ENCODE assay signal across 14 mouse cellular contexts in the genomic region with DNA sequence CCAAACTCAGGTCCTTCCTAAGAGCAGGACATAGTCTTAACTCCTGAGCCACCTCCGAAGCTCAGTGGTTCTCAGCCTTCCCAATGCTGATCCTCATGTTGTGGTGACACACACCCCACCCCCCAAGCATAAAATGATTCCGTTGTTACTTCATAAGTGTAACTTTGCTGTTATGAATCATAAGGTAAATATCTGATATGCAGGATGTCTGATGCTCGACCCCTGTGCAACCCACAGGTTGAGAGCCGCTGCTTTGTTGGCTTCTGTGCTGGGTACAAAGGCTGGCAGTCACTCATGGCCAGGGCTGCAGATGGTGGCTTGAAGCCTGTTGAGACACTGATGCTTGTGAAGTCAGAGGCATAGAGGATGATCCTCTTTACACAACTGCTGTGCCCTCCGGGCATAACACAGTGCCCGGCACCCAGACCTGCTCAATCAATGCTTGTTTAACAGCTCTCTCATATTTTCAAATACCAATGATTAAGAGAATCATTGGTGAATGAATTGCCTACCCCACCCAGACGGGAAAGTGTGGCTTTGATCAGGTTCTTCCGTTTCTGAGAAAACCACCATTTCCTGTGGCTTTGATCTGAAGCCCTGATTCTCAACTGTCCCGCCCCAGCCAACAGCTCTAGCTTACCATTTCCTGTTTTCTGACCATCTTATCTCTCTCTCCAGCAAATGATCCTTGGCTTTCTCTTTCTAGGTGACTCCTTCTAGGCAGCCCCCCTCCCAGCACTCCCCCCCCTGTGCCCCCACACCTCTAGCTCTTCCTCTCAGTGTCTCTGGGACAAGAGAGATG. TPM values are rescaled to one million over a fixed set of nuclear protein-coding genes. Genes with fewer than 3 reads are reported as not detected.
DNase-seq lines count a peak whose midpoint lies in the region; ATAC-seq lines count a peak whose summit lies in the region.
"Had no signal": no experiment of that assay in that cellular context is flagged by ENCODE, and none has a peak within 500 bp of the region (broad histone marks: within the 10 kb centered on the region; RNA-seq: fewer than 3 reads in every experiment).

No protein-coding gene starts in this region.

- no peak overlapping the region for H3K4me2 ChIP-seq in forebrain, embryonic 13.5 days
- H3K4me2 ChIP-seq: limb, embryonic 12.5 days; lung, embryonic 14.5 days; midbrain, embryonic 13.5 days had no signal

- intact Hi-C loops in gastrocnemius, postnatal 14 days (cut with DNase I; ENCODE audit: low total_unique reads), result no loop called here

- no peaks in the 10 kb centered on the region for H3K9me3 ChIP-seq in heart, embryonic 10.5 days
- H3K9me3 ChIP-seq in forebrain, embryonic 13.5 days (replicated peaks), result no peaks in the 10 kb centered on the region
- H3K9me3 ChIP-seq: limb, embryonic 12.5 days; midbrain, embryonic 13.5 days had no signal

- H3K4me3 ChIP-seq in heart, embryonic 10.5 days, result no peak overlapping the region
- no peak overlapping the region for H3K4me3 ChIP-seq in forebrain, embryonic 13.5 days
- H3K4me3 ChIP-seq: limb, embryonic 12.5 days; midbrain, embryonic 13.5 days had no signal

- 0 out of 2 replicates have a peak overlapping the region, but pooled peaks have one; percentile 7 for H3K27ac ChIP-seq in heart, embryonic 10.5 days
- H3K27ac ChIP-seq in forebrain, embryonic 13.5 days, result no peak overlapping the region
- H3K27ac ChIP-seq: midbrain, embryonic 13.5 days had no signal

- no peak for DNase-seq in heart, embryonic 10.5 days (ENCODE audit: low spot score)
- no peak for DNase-seq in heart, adult 18-20 months
- DNase-seq in MEL-GATA-1-ER (ENCODE audit: extremely low read depth, low read depth), result peak; percentile 77
- DNase-seq in thymus, postnatal 10 days (ENCODE audit: low spot score in 2 of 2), result peak; percentile 46 to 55
- DNase-seq in cerebellum, postnatal 4 days (ENCODE audit: low spot score in 2 of 2), result no peak
- DNase-seq in gastrocnemius, postnatal 14 days, result no peak
- DNase-seq: gastrocnemius, postnatal 10 days; kidney, adult 2 months; lung, embryonic 14.5 days had no signal

- no peaks in the 10 kb centered on the region for H3K36me3 ChIP-seq in heart, embryonic 10.5 days
- H3K36me3 ChIP-seq in forebrain, embryonic 13.5 days (ENCODE audit: poor library complexity, severe bottlenecking), result no peaks in the 10 kb centered on the region
- H3K36me3 ChIP-seq: limb, embryonic 12.5 days; midbrain, embryonic 13.5 days had no signal

- H3K9ac ChIP-seq in forebrain, embryonic 13.5 days, result no peak overlapping the region
- H3K9ac ChIP-seq: limb, embryonic 12.5 days; lung, embryonic 14.5 days; midbrain, embryonic 13.5 days had no signal

- WGBS in heart, embryonic 10.5 days, result 64% methylated on average over 9 of the region's 9 CpGs
- WGBS in forebrain, embryonic 13.5 days, result 86% methylated on average over 9 of the region's 9 CpGs

- no peaks in the 10 kb centered on the region for H3K27me3 ChIP-seq in heart, embryonic 10.5 days (ENCODE audit: insufficient read depth, poor library complexity, severe bottlenecking)
- no peaks in the 10 kb centered on the region for H3K27me3 ChIP-seq in forebrain, embryonic 13.5 days
- H3K27me3 ChIP-seq: limb, embryonic 12.5 days; midbrain, embryonic 13.5 days had no signal

- peaks cover 30% of the 10 kb centered on the region for H3K4me1 ChIP-seq in heart, embryonic 10.5 days
- H3K4me1 ChIP-seq in forebrain, embryonic 13.5 days, result no peaks in the 10 kb centered on the region
- H3K4me1 ChIP-seq: midbrain, embryonic 13.5 days had no signal

- peak; percentile 23; the same call in 1 of the 2 replicates for ATAC-seq in megakaryocyte-erythroid progenitor cell, adult 5-6 weeks (replicated peaks; ENCODE audit: low FRiP score, low TSS enrichment, poor library complexity, severe bottlenecking)
- no peak for ATAC-seq in forebrain, embryonic 13.5 days
- ATAC-seq: midbrain, embryonic 13.5 days had no signal

RNA-seq across cellular contexts. Expression of gene Tns4, which starts 15.7 kb away (rescaled TPM):
- 0.36 TPM in 2 replicates for polyA plus RNA-seq in heart, embryonic 10.5 days (2016; fragmentation: Nextera tagmentation; extraction: Ambion mirVana)
- total RNA-seq in heart, adult 18-20 months (2021), result under 1 TPM; 0.07 to 0.18 TPM
- not detected in 2 replicates for total RNA-seq in megakaryocyte-erythroid progenitor cell, adult 5-6 weeks (2014; fragmentation: Nextera tagmentation)
- not detected in 2 replicates for total RNA-seq in megakaryocyte-erythroid progenitor cell, adult 5-6 weeks (2017)
- not detected in 2 replicates for polyA plus RNA-seq in forebrain, embryonic 13.5 days (2015; fragmentation: Nextera tagmentation; extraction: Ambion mirVana)
- under 1 TPM in 1 of 2 experiments, not detected in 1; 0.10 TPM for total RNA-seq in gastrocnemius, postnatal 14 days (2021)
- total RNA-seq: gastrocnemius, postnatal 10 days had no signal

RNA-seq across cellular contexts. Expression of gene Ccr7, which starts 50.1 kb away (rescaled TPM):
- 0.25 and 0.78 TPM in 2 replicates for polyA plus RNA-seq in heart, embryonic 10.5 days (2016; fragmentation: Nextera tagmentation; extraction: Ambion mirVana)
- 1 to 10 TPM in 1 of 2 experiments, under 1 TPM in 1; 0.30 to 2.8 TPM for total RNA-seq in heart, adult 18-20 months (2021)
- 0.47 TPM in 1 of 2 replicates, not detected in the other for total RNA-seq in megakaryocyte-erythroid progenitor cell, adult 5-6 weeks (2014; fragmentation: Nextera tagmentation)
- not detected in 2 replicates for total RNA-seq in megakaryocyte-erythroid progenitor cell, adult 5-6 weeks (2017)
- 0.14 TPM in 1 of 2 replicates, not detected in the other for polyA plus RNA-seq in forebrain, embryonic 13.5 days (2015; fragmentation: Nextera tagmentation; extraction: Ambion mirVana)
- total RNA-seq in gastrocnemius, postnatal 14 days (2021), result under 1 TPM; 0.10 to 0.11 TPM
- total RNA-seq: layer of hippocampus, postnatal 14 days had no signal
- polyA plus RNA-seq: midbrain, embryonic 13.5 days had no signal

Comparison
In these comparisons a context has a peak if more than half of its experiments do, and no peak if none do; other contexts are left out.
1. DNase-seq: peak in MEL-GATA-1-ER (single experiment) and thymus, postnatal 10 days (2 of 2); none in heart, embryonic 10.5 days (single experiment), heart, adult 18-20 months (0 of 2), cerebellum, postnatal 4 days (0 of 2) and gastrocnemius, postnatal 14 days (single experiment).